Mouse (Mus musculus) c-Kit-negative CD71-positive TER-119-positive erythroid progenitor cells, embryonic 14.5 days (primary cell): ENCODE data around the gene Abcg1.

Source experiments
- DNase-seq: peaks from one replicate; pipeline ENCODE4 v3.0.0-alpha.2; 2013; ENCODE audit warnings: low read depth, low spot score

Gene Abcg1

DNA sequence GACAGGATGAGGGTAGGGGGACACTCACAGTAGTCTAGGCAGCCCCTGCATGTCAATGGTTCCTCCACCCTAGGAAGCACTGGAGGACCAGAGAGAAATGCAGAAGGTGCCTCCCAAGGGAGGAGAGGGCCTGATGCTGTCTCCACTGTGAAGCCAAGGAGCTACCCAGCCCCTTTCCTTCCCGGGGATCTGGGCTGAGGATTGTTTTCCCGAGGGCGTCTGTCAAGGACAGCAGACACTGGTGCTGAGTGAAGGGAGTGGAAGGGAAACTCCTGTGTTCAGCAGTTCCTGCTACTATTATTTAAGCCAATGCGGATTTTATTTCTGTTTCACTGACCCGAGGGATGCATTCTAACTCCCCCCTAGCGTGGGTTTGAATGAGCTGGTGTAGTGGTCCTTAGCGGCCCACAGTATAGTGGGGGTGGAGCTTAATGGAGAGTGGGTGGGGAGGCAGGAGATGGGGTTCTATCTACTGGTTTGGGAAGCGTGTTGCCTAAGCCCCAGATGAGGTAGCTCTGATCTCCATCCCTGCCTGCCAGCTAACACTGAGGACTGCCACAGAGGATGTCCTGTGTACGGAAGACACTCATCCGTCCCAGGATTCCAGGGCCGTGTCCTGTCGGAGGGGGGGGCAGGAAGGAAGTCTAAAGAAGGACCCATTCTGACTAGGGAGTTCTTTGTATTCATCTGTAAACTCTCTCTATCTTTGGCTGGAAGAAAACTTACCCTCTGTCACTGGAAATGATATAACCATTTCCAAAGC, 21.8 kb downstream of the Abcg1 start:
- no peak for DNase-seq

DNA sequence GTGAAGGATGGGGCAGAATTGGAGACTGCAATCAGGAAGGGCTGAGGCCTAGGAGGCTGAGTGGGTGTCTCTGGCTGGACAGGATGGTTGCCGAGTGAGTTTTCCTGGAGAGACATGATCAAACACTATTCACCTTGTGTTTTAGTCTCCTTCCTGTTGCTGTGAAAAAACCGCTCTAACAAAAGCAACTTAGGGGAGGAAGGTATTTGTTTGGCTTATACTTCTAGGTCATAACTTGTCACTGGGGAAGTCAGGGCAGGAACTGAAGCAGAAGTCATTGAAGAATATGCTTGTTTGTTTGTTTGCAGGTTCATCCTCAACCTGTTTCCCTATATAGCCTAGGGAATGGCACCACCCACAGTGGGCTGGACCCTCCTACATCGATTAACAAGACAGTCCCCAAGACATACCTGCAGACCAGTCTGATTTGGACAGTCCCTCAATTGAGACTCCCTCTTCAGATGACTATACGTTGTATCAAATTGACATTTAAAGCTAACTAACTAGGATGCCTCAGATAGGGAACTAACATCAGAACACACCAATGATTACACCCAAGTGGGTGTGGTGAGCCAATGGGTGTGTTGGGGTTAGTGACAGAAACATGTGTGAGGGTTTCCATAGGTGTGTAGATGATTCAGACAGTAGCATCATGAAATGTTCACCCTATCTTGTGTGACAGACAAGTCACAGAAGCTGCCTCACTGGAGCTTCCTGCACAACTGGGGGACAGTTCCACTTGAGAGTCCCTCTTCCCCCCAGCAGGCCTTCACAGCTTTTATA, 25.0 kb downstream of the Abcg1 start:
- DNase-seq: no peak

DNA sequence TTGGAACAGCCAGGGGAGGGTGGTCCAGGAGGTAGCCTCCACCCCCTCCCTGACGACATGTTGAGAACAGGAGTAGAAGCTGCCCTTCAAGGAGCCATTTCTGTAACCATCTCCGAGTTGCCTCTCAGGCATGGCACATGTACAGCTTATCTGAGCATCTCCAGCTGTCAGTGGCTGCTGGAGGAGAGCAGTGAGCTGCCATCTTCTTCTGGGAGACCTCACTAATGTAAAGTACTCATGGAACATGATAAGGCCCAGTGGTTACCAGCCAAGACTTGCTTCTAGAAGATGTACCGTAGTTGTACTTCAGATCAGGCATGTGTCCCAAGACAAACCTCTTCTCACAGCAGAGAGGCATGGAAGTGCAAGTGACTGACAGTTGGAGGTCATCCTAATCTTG, 28.0 kb downstream of the Abcg1 start:
- DNase-seq: no peak

DNA sequence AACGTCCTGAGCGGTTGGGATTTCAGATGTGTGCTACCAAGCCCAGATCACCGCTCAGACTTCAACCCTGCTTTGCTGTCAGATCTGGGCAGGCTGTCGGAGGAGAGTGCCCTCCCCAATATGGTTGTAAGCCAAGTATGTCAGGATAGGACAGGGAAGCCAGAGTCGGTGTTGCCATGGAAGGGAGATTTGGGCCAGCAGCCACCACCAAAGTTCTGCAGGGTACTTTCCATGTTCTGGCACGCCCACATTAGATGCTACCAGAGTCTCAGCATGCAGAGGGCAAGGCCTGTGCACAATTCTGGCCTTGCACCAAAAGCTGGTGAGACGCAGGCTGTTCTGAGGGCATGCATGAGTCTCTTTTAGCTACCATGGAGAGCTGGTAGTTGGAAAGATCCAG, 28.7 kb downstream of the Abcg1 start:
- DNase-seq: no peak

DNA sequence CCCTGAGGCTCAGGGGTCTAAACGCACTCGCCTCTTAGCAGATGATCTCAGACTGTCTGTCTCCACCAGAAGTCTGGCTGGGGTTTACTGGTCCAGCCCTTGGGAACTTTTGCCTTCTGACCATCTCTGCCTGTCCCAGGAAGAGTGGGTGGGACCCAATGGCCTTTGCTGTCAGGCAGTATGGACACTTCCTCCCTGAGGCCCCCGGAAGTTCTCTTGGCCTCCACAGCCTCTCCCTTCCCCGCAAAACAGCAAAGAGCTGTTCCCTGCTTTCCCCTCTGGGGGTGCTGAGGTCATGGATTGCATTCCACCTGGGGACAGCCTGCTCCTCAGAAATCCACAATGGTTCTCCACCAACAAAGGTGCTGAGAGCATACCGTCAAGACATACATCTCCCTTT, 31.2 kb downstream of the Abcg1 start:
- no peak for DNase-seq

DNA sequence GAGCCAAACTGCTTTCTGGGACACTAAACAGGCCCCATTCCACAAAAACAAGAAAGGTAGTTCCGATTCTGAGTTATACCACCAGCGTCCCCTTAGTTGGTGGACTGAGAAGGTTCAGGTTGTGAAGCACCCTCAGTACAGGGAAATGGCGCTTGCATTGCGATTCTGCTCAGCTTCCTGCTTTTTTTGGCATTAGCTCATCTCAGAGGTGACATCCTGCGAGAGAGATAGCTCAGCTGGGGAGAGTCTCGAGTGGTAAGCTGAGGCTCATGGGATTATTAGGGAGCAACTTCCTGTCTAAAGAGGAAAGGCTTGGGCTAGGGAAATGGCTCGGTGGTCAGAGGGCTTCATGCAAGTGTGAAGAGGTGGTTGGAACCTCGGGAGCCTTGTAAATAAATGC, 32.4 kb downstream of the Abcg1 start:
- DNase-seq: no peak

DNA sequence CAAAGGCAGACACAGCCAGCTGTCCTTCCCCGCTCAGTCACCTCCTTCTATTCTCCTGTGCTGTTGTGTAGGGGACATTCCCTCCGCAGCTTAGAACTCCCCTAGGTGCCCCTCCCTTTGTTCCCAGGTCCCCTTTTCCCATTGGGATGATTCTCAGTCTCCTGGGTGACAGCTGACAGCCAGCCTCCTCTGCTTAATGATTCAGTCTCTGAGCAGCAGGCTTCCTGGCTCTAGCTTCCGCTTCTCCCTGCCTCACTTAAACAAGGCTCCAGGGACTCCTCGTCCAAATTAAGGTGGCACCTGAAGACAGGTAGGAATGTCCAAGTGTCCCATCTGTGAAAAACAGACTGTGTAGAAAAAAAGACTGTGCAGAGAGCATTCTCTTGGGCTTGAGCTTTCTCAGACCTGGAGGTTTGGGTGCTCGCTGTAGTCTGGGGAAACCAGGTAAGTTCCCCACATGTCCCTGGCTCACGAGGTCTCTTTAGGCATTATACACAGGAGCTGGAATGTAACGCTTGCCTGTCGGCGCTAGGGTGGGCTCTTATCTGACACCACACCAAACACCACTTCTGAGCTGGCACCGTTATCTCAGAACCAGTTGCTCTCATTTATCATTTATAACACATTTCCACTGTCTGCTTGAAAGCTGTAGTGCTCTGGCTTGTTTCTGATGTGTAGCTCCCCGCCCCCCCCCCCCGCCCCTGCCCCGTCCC, 33.7 kb downstream of the Abcg1 start:
- peak; percentile 59 for DNase-seq

DNA sequence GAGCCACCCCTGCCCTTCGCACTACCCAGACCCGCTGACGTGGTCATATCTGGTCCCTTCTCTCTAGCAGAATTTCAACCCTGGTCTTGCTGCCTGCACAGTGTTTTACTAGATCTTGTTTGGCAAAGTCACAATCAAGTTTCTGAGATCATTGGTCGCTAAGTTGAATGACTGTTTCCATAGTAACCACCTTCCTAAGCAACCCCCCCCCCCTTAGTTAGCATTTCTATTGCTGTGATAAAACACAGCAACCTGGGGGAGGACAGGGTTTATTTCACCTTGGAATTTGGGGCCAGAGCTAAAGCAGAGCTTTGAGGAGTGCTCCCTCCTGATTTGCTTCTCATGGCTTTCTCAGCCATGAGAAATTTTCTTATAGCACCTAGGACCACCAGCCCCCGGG, 37.3 kb downstream of the Abcg1 start:
- DNase-seq: no peak

DNA sequence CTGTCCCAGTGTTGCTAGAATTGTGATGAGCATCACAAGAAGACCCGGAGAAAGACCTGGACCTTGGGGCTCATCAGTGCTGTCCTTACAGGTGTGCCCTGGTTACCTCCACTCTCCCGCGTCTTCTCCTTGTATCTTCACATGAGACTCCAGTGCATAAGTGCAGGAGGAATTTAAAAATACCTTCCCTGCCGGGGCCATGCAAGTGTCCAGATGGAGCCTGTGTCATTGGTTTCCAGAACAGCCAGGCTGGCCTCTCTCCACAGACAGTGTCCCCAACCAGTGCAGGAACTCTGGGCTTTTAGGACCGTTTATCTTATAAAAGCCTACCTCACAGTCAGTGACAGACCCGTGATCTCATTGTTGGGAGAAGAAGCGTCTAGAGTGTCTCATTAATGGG, 38.1 kb downstream of the Abcg1 start:
- no peak for DNase-seq

DNA sequence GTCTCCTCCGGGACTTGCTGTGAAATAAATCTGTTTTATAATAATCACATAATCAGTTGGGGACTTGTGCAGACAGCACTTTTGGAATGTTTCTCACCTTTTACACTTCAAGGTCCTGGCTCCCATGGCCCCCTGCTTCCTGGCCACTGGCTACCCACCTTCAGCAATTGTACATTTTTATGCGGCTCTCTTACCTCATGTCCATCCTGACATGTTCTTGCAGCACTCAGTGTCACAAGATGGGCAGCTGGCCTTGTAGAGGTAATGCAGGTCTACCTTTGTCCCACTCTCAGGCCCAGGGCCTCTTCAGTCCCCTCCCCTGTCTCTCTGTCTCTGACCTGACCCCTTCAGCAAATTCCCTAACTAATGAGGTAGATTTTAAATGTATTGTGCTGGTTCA, 39.4 kb downstream of the Abcg1 start:
- DNase-seq: no peak

DNA sequence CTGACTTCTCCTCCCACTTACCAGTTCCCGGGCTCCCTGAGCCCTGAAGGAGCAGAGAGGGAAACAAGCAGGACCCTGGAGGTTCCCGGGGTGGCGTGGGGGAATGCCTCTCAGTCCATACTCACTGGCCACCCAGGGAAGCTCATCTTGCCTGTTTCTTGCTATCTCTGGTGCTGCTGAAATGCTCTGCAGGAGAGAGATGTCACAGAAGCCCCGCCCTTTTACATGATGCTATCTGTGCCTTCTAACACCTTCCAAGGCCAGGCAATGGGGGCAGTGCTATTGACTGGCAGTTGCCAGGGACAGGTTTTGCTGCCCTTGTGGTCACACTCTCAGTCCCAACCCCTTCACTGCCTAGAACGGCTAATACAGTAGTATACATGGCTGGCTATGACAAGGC, 41.3 kb downstream of the Abcg1 start:
- DNase-seq: no peak

DNA sequence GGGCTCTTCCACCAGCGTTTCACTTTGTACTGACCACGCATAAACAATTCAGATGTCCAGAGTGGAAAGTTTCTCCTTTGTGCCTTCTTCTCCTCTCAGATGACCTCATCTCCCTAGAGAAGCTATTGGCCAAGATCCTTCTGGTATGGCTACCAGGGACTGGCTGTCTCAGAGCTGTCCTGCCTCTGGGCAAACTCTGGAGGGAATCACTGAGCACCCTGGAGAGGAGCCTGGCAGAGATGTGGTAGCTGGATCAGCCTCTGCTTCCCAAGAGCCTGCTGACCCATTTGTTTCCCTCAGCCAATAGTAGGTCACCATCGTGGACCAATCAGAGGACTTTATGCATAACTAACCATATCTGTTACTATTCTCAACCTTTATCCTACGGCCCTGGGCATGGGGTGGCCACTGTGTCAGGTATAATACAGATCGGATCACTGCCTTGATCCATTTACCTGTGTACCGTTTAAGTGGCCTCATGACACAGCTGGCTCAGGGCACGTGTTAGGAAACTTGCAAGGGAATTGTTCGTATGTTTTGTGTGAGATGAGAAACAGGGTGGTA, 45.6 kb downstream of the Abcg1 start:
- no peak for DNase-seq

DNA sequence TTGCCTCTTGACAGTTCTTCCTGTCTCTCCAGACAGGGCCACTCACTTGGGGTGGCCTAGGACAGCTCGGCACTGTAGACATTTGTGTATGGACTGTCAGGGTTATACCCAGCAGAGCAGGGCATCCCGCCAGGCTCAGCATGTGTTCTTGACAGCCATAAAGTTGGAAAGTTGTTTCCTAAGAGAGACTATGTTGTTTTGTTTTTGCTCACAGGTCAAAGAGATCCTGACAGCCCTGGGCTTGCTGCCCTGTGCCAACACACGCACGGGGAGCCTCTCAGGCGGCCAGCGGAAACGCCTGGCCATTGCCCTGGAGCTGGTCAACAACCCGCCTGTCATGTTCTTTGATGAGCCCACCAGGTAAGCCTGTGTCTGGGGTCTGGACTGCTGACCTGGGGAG, 46.3 kb downstream of the Abcg1 start:
- no peak for DNase-seq

DNA sequence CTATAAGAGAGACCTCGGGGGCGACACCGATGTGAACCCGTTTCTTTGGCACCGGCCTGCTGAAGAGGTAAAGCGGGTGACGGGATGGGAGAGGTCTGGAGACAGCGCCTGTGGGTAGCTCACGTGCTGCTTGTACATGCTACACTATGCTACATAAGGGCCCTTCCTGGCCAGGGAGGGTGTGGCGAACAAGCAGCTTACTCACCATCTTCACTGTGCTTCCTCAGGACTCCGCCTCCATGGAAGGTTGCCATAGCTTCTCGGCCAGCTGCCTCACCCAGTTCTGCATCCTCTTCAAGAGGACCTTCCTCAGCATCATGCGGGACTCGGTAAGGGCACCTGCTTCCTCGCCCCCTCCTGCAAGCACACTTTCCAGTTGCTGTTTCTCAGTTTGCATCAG, 50.9 kb downstream of the Abcg1 start:
- no peak for DNase-seq

DNA sequence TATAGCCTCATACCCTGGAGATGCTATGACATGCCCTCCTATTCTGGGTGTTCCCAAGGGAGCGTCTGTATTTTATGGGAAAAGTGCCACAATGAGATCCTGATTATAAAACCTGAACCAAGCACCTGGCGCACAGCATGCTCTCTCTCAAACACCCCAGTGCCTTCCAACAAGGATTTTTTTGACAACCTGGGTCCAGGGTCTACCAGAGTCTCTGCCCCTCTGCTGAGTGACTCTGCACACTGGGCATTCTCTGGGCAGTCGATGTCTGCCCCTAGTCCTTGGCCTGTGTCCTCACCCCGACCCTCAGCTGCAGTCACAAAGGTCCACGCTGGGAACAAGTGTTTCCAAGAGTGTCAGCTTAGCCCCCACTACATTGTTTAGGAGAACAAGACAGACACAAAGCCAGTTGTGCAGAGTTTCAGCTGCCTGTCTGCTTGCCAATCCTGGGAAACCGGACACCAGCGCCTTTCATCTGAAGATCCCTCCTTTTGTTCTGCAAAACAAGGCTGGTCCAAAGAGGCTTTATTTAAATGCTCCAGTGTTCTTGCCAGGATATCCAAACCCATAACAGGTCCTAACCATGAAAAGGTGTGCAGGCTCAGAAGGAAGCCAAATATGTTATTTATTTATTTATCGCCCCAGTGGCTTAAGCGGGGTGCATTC, 55.8 kb downstream of the Abcg1 start:
- DNase-seq: no peak

DNA sequence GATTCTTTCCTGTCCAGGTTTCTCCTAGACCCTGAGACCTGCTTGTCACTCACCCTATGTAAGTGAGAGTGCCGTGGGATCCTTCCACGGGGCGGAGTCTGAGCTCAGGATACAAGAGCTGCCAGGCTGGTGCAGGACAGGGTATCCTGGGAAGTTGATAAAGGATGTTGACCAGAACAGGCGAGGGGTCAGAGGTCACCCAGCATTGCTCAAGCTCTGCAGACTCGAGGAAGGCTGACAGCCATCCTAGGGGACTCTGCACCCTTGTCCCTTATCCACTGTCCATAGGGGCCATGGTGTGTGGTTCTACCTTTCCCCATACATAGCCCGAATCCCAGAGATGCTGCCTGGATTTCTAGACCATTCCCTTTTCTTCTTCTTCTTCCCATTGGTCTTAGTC, 58.6 kb downstream of the Abcg1 start:
- DNase-seq: no peak

DNA sequence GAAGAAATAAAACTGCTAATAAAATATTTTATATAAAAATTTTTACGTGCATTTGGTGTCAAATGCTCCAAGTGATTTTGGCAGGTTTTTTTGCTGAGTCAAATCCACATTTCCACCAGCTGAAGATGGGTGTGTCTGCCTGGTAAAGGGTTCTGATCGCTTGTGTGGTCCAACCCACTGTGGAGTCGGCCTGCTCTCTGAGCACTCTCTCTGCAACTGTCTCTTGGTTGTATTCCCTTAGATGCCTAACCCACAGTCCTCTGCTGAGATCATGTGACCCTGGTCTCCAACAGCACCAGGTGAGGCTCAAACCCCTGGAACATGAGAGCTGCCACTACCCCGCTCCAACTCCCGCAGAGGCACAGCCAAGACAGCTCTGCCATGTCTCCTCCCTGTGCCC, 60.5 kb downstream of the Abcg1 start:
- no peak for DNase-seq

DNA sequence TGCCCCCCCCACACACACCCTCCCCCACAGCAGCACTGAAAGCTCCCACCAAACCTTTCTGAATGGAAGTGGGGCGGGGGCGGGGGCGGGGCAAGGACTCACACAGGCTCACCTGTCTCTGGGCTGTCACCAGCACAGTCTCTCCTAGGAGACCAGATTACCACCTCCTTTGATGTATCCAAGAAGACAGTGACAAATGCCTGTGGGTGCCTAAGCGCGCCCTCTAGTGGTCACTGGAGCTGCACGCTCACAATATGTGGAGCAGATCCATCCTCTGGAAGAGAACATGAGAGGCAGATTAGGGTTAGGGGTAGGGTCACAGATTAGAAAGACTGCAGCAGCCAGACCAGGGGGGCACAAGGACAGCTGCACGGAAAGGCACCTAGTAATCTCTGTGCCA, 62.0 kb downstream of the Abcg1 start:
- peak; percentile 70 for DNase-seq

DNA sequence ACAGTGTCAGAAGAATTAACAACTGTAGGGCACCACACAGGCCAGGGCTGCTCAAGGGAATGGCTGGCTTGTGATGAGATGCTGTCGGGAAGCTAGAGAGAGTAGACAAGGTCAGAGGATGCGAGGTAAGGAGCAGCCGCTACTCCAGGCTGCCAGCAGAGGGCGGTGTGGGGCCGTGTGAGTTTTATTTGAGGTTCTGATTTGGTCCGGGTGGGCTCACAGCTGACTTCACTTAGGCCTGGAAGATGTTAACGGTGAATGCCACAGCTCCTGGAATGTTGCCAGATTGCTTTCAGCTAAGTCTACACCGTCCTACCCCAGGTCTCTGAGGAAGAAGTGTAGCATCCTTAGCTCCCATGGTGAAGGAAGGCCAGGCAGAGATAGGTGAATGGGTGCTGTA, 64.5 kb downstream of the Abcg1 start:
- DNase-seq: peak; percentile 40

DNA sequence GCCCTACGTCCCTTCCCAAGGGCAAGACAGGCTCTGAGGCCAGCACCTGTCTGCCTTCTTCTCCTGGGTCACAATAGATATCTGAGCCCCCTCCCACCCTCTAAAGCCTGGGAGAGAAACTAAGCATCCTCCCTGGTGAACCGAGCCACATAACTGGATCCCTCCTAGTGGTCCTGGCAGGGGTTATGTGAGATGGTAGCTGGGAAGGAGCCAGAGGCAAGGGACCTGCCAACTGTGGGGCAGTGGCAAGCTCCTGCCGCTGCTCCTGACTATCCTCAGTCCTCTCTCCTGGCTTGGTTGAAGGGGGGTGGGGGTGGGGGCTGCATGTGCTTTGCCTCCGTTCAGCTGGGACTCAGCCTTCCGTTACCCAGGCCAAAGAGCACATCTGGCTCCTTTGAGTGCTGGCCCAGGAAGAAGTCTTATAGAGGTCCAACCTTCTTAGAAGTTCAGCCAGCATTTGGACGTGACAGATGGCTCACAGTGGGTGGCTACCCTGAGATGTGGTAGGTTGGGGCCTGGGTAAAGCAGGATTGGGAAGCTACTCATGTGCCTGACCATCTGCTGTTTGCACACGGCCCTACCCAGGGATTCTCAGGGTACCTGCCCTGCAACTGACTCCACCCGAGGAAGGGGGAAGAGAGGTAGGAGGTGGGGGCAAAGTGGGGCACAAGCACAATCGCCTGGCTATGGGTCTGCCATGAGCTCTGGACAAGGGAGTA, 68.2 kb downstream of the Abcg1 start:
- no peak for DNase-seq

DNA sequence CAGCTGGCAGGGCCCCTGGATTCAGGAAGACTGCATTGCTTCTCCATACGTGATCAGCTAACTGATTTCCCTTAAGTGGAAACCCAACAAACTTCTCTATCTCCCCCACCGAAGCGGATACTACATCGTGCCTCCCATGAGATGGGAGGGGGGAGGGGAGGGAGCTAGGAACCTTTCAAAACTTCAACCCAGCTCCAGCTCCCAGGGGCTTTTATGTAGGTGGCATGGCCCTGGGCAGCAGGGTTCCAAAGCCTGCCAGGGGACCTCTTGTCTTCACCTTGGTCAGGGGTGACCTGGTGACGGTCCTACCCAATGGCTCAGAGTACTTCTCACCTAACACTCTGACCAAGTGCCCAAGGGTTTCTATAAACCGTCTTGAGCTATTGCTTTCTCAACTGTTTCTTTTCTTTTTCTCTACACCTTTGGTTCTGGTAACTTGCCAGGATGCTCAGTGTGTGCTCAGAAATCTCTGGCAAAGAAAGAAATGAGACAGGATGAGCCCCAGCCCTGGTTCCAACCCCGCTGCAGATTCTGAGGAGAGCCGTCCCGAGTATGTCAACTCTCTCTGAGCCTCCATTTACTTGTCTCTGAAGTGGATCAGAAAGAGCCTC, 71.3 kb downstream of the Abcg1 start:
- DNase-seq: no peak
